Mouse (Mus musculus) common myeloid progenitor, adult 5-6 weeks (primary cell): ENCODE measurements around the gene Gins3. TPM values are rescaled to one million over a fixed set of nuclear protein-coding genes. Genes with fewer than 3 reads are reported as not detected.
"Not testable (repeated sequence)": the region's sequence is repeated elsewhere in the genome, so short reads cannot be mapped to it uniquely, and the experiment has no call there.

Experiments
- ATAC-seq: replicated peaks from 2 replicates; pipeline ENCODE4 v1.8.0; 2016; ENCODE audit warnings: low read depth, mild to moderate bottlenecking, moderate TSS enrichment, inconsistent platforms; ENCODE audit not compliant: poor library complexity, severe bottlenecking
- total RNA-seq: library from RNA; stranded (forward); fragments of 200-1000, 187-1606 nt; gene quantifications from 2 replicates; pipeline ENCODE4 v1.2.3, GENCODE M21; 2017

Gene Gins3
- total RNA-seq, 1 experiment from 2014 or later, result 19.5 TPM

- no peak for ATAC-seq
These were observed 11.7 kb downstream of the Gins3 start for GRCm38 (mm10) chr8:95644942-95645341.

- ATAC-seq, result 0 out of 2 replicates have a peak, but pooled peaks have one; percentile 32
These were observed 15.0 kb downstream of the Gins3 start for GRCm38 (mm10) chr8:95648251-95648650.

GRCm38 (mm10) chr8:95653351-95653750 is 20.1 kb downstream of the Gins3 start:
- ATAC-seq, result no peak

GRCm38 (mm10) chr8:95655831-95656230 is 22.6 kb downstream of the Gins3 start:
- ATAC-seq, result no peak

DNA sequence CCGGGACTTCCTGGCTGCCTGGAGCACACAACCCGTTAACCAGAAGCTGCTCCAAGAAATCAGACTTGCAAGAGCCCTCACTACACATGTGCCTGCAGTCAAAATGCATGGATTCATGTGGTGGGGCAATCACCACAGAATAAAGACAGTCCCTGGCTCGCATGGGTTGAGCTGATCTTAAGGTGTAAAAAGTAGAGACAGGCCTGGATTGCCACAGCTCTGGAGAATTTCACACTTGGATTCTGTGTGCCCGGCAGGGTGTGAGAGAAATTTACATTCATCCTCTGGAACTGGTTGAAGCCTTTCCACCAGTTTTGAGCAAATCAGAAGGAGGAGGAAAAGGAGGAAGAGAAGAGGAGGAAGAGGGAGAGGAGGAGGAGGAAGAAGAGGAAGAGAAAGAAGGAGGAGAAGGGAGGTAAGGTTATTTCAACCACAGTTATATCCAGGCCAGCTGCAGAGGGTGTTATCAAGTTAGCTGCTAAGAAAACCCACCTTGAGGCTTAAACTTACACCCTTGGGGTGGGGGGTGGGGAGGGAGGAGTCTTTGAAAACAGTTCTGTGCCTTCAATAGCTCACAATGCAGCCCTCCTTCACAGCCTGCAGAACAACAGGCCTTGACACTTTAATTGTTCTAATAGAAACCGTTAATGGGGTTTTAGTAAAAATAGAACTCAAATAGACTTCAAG is 23.2 kb downstream of the Gins3 start:
- no peak for ATAC-seq

- no peak for ATAC-seq
These were observed 24.3 kb downstream of the Gins3 start for GRCm38 (mm10) chr8:95657523-95657922.

GRCm38 (mm10) chr8:95660334-95660882 is 27.2 kb downstream of the Gins3 start:
- ATAC-seq, result no peak

- no peak for ATAC-seq
These were observed 27.8 kb downstream of the Gins3 start for GRCm38 (mm10) chr8:95661085-95661484.

DNA sequence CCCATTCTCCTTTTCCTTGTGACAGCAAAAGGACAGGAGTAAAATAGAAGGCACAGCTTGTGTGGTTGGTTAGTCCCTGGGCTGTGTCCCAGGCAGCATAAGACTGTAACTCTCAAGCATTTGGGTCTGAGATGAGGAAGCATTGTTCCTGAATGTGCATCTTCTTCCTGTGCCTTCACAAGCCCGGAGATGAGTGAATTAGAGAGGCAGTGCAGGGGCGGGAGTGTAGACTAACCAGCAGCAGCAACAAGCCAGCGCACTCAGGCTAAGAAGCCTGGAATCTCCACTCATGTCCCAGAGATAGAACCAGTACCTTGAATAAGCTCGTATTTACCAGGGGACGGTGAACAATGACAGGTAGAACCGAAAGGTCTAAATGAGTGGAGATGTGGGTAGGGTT is 28.3 kb downstream of the Gins3 start:
- ATAC-seq, result no peak

DNA sequence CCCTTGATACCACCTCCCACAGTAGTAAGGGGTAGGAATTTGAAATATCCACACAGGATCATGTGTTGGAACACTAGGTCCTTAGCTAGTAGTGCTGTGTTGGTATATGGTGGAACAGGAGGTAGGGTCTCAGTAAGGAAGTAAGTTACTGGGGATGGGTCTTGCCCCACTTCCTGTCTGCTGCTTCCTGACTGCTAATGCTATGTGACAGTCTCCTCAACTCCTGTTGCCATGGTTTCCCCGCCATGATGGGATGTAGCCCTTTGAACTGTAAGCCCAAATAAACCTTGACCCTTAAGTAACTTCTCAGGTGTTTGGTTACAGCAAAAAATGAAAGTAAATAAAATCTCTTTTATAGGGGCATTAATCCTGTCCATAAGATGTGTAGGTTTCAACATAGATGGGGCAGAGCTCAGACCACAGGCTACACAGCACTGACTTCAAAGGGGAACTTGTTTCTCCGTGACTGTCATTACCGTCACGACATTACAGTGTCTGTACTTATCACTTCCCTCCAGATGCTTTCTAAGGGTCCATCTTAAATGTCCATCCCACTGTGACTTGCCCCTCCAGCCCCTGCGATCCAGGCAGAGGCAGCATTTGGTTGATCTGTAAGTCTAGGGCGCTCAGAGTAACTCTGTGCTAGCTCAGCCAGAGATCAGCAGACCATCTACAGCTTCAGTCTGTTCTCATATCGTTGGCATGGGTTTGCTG is 29.8 kb downstream of the Gins3 start:
- peak; percentile 65; the same call in 1 of the 2 replicates for ATAC-seq

- ATAC-seq, result peak; percentile 8; the same call in 1 of the 2 replicates
These were observed 30.3 kb downstream of the Gins3 start for GRCm38 (mm10) chr8:95663599-95663949.

GRCm38 (mm10) chr8:95665813-95666452 is 32.7 kb downstream of the Gins3 start:
- ATAC-seq, result not testable (repeated sequence)

- no peak for ATAC-seq
These were observed 35.1 kb downstream of the Gins3 start for GRCm38 (mm10) chr8:95668163-95668958.

DNA sequence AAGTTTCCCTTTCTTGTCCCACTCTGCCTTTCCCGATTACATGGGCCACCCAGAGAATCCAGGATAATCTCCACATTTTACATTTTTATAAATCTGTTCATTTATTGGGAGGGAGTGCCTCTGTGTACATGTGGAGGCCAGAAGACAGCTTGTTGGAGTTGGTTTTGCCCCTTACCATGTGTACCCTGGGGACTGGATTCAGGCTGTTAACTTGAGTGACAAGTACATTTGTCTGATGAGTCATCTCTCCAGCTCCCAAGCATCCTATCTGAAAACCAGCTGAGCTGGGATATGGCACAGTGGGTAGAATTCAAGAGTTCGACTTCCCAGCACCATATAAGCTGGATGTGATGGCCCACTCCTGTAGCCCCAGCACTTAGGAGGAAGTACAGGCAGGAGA is 36.7 kb downstream of the Gins3 start:
- ATAC-seq, result no peak

GRCm38 (mm10) chr8:95671861-95672260 is 38.6 kb downstream of the Gins3 start:
- no peak for ATAC-seq

- no peak for ATAC-seq
These were observed 39.6 kb downstream of the Gins3 start for GRCm38 (mm10) chr8:95672811-95673210.

- no peak for ATAC-seq
These were observed 43.4 kb downstream of the Gins3 start, which contains the start of gene Ndrg4 for GRCm38 (mm10) chr8:95676631-95677030. Gene Ndrg4, plus strand, starts transcription at chr8:95676980.

GRCm38 (mm10) chr8:95677591-95678023 is 44.4 kb downstream of the Gins3 start:
- ATAC-seq, result no peak; the same call in 1 of the 2 replicates

DNA sequence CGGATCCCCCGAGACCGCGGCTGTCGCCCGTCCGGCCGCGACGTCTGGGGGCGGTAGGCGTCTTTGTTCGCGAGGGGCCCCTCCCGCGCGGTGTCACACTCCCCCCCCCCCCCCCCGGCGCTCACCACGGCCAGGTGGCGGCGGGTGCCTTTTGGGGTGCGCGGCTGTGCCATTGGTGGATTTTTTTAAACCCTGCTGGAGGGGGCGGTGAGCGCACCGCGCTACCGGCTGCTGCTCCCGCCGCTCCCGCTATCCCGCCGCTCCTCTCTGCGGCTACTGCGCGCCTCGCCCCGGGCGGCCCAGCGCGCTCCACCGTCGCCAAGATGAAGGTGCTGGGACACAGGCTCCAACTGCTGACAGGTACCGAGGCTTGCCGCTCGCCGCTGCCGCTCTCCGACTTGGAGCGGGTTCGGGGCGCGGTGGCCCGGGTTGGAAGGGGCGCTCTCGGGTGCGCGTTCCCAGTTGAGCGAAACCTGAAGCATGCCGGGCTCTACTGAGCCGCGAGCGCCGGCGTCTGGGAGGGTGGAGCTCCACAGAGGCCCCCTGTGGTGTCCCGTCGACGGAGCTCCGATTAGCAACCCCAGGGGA is 44.9 kb downstream of the Gins3 start:
- ATAC-seq, result peak; percentile 37
